Mouse (Mus musculus) myocyte (in vitro differentiated cells): ENCODE data around the gene Fgfbp3.
"Not testable (repeated sequence)": the region's sequence is repeated elsewhere in the genome, so short reads cannot be mapped to it uniquely, and the experiment has no call there.

Experiments
- CEBPB ChIP-seq: IDR thresholded peaks from 2 replicates; pipeline ENCODE4 v1.6.1; 2011; ENCODE audit warnings: mild to moderate bottlenecking, moderate library complexity; ENCODE audit not compliant: poor library complexity, insufficient read depth, severe bottlenecking
- MAX ChIP-seq: IDR thresholded peaks from one replicate; pipeline ENCODE4 v1.6.1; 2011; ENCODE audit warnings: low read depth, mild to moderate bottlenecking, control low read depth
- MYOD1 ChIP-seq, 3 experiments: IDR thresholded peaks; one replicate each; pipeline ENCODE4 v1.6.1; 2011; ENCODE audit warnings: control low read depth in 2 of 3, low read depth in 2 of 3, mild to moderate bottlenecking in 2 of 3, moderate library complexity in 1 of 3; ENCODE audit not compliant: insufficient read length in 2 of 3, control insufficient read depth in 1 of 3
- MYOG ChIP-seq, 3 experiments: IDR thresholded peaks; one replicate each; pipeline ENCODE4 v1.6.1; 2011; ENCODE audit warnings: control low read depth in 2 of 3, low read depth in 2 of 3, mild to moderate bottlenecking in 2 of 3; ENCODE audit not compliant: insufficient read length in 2 of 3, control insufficient read depth in 1 of 3, insufficient read depth in 1 of 3
- POLR2A ChIP-seq: IDR thresholded peaks from one replicate; pipeline ENCODE4 v1.6.1; 2011; ENCODE audit warnings: low read depth, mild to moderate bottlenecking, control low read depth, moderate library complexity; ENCODE audit not compliant: insufficient read length
- POLR2AphosphoS2 ChIP-seq: IDR thresholded peaks from one replicate; pipeline ENCODE4 v1.6.1; 2011; ENCODE audit warnings: low read depth, control low read depth; ENCODE audit not compliant: insufficient read length
- TCF12 ChIP-seq: IDR thresholded peaks from one replicate; pipeline ENCODE4 v1.6.1; 2011; ENCODE audit warnings: mild to moderate bottlenecking, control low read depth; ENCODE audit not compliant: poor library complexity, insufficient read depth, severe bottlenecking
- TCF3 ChIP-seq: IDR thresholded peaks from one replicate; pipeline ENCODE4 v1.6.1; 2011; ENCODE audit warnings: low read depth, control low read depth; ENCODE audit not compliant: insufficient read length
- USF1 ChIP-seq: IDR thresholded peaks from one replicate; pipeline ENCODE4 v1.6.1; 2011; ENCODE audit warnings: low read depth, mild to moderate bottlenecking, control low read depth, moderate library complexity

DNA sequence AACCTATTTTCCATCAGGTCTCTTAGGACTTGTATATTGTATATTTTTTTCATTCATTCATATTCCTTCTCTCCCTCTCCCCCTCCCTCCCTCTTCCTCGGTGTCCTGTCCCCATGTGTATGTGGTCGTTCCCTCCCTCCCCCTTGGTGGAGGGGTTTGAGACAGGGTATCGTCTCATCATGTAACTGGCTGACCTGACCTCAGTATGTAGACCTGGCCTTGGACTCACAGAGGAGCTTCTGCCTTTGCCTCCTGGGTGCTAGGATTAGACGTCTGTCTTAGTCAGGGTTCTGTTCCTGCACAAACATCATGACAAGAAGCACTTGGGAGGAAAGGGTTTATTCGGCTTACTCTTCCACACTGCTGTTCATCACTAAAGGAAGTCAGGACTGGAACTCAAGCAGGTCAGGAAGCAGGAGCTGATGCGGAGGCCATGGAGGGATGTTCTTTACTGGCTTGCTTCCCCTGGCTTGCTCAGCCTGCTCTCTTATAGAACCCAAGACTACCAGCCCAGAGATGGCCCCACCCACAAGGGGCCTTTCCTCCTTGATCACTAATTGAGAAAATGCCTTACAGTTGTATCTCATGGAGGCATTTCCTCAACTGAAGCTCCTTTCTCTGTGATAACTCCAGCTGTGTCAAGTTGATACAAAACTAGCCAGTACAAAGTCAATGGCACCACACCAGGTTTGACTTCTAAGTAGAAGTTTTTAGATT lies 43.3 kb upstream of the Fgfbp3 start:
- not testable (repeated sequence) for TF ChIP-seq POLR2A; CEBPB; MYOG (IDR thresholded peaks at IDR 0.05; ENCODE audit: control insufficient read depth in 1 of 3, insufficient read depth in 1 of 3, insufficient read length in 2 of 3, low read depth in 2 of 3); TCF12; USF1; TCF3; MAX; MYOD1 (IDR thresholded peaks at IDR 0.05; ENCODE audit: control insufficient read depth in 1 of 3, insufficient read length in 2 of 3, low read depth in 2 of 3); POLR2AphosphoS2
